Mouse (Mus musculus) T-cell, adult 2 months (primary cell): ENCODE measurements around the gene Dysf.

ENCODE experiments used
- DNase-seq: peaks from one replicate; pipeline ENCODE4 v3.0.0; 2022; ENCODE audit warnings: low spot score

Dysf gene

GRCm38 (mm10) chr6:84168571-84168970, 160.2 kb downstream of the Dysf start:
- DNase-seq, result no peak

DNA sequence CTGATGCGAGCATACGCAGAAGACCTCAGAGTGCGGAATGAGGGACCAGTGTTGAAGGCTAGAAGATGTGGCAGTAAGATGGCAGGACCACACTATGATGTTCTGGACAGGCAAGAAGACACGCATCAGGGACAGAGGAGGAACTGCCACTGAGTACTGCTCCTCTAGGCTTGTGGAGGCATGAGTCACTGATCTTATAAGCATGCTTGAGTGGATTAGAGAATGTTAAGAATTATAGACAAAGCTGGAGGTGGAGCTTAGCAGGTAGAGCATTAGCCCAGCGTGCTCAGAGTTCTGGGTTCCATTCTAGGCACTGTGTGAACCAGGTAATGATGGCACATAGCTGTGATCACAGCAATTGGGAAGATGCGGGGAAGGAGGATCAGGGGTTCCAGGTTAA, 165.2 kb downstream of the Dysf start:
- no peak for DNase-seq

DNA sequence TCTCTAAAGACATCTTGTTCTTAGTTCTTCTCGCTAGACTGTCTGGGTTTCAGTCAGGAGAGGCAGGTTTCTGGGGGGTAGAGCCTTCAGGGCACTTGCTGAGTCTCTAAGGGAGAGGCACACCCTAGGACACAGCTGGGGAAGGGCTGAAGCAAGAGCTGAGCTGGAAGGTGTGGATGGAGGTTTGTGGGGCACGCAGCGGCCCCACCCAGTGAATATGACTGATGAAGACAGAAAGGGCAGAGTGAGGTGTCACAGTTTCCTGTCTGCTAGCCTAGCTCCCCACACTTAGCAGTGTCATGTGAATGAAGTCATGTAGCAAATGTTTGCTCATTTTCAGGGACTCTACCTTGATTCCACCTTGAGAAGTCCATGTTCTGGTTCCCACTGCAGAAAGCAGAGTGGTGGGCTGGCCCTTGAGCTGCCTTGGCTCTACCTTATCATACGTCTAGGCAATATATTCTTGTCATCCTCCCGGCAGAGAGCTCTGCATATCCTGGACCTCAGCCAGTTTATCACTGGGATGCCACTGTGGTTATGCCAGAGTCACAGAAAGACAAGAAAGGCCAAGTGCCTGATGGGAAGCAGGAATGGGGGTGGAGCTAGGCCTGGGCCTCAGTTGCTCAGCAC, 170.5 kb downstream of the Dysf start:
- DNase-seq, result peak; percentile 9

DNA sequence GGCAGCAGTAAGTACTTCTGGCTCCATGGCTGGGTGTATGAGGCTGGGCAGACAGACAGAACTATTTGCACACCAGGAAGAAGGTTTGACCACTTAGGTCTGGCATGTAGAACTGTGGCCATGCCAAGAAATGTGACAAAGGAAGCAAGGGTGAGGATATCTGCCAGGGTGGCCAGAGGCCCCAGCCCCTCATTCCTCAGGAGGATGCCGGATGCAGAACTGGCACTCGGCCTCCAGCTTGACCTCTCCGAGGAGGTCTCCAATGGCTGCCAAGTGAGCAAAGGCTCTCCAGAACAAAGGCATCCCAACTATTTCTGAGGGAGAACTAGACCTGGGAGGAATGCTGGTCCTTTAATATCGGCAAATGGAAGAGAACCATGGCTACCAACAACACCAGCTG, 173.1 kb downstream of the Dysf start:
- no peak for DNase-seq

DNA sequence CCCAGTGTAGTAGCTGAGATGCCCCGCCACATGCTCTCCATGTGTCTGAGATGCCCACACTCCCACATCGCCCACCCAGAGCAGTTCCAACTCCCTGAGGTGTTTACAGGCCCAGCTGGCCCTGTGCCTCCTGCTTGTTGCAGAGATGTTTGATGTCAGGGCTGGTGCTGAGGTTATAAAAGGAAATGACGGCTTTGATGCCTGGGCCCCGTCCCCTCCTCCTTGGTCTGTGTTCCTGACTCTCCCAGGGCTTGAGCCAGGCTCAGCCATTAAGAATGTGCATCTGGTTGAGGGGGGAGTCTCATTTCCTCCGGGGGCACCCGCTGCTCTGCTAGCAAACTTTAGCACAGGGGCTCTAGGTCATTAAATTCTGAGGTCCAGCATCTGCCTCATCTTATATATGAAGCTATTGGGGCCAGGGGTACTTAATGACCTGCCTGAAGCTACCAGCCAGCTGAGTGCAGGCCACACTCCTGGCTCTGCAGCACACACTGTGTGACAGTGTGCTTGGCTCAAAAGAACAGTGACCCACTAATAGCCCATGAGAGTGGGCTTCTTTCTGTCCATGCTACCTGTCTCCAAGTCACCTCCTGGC, 183.4 kb downstream of the Dysf start:
- no peak for DNase-seq

DNA sequence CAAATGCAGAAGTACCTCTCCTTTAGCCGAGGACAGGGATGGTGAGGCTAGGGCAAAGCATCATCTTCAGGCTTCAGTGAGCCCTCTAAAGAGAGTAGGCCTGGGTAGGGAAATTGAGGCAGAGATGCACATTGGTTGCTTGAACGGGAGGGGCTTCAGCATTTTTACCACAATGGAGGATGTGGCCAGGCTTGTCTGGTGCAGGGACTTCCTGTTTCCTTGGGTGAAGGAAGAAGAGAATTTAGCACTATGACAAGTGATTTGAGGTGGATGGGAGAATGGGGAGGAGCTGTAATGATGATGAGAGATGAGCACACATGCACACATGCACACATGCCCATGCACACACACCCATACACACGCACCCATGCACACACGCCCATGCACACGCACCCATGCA, 188.1 kb downstream of the Dysf start:
- no peak for DNase-seq

DNA sequence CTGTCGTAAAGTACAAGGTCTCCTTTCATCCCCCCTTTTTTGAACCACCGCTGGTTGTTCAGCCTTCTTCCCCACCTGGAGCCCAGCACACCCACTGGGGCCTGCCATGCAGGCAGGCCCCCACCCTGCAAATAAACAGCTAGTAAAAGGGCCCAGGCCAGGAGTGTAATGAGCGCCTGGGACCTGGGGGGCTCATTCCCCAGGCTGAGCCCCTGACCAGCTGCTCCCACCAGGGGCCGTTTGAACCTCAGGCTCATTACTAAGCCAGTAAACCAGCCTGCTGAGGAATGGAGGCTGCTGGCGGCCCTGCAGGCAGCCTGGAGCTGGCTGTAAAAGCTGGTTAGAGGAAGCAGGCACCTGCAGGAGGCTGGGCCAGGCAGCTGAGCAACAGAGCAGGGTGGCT, 189.4 kb downstream of the Dysf start:
- DNase-seq, result no peak

- DNase-seq, result no peak
These were observed 193.5 kb downstream of the Dysf start for GRCm38 (mm10) chr6:84201721-84202490.

DNA sequence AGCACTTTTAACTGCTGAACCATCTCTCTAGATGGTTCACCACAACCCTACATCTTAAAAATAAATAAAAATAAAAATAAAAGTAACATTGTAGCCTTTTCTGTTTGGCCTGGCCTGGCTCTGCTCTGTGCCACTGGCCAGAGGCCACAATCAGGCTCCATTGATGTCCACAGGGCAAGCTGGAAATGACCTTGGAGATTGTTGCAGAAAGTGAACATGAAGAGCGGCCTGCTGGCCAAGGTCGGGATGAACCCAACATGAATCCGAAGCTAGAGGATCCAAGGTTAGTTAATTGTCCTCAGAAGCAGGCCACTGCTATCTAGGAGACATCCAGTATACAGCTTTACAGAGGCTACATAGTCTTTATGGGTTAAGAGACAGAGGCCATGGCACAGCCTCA, 197.2 kb downstream of the Dysf start:
- no peak for DNase-seq

GRCm38 (mm10) chr6:84208589-84208988, 200.2 kb downstream of the Dysf start:
- no peak for DNase-seq

GRCm38 (mm10) chr6:84209736-84210434, 201.5 kb downstream of the Dysf start:
- no peak for DNase-seq

GRCm38 (mm10) chr6:84211473-84211872, 203.1 kb downstream of the Dysf start:
- DNase-seq, result no peak

- no peak for DNase-seq
These were observed 204.7 kb downstream of the Dysf start for GRCm38 (mm10) chr6:84213101-84213500.

DNA sequence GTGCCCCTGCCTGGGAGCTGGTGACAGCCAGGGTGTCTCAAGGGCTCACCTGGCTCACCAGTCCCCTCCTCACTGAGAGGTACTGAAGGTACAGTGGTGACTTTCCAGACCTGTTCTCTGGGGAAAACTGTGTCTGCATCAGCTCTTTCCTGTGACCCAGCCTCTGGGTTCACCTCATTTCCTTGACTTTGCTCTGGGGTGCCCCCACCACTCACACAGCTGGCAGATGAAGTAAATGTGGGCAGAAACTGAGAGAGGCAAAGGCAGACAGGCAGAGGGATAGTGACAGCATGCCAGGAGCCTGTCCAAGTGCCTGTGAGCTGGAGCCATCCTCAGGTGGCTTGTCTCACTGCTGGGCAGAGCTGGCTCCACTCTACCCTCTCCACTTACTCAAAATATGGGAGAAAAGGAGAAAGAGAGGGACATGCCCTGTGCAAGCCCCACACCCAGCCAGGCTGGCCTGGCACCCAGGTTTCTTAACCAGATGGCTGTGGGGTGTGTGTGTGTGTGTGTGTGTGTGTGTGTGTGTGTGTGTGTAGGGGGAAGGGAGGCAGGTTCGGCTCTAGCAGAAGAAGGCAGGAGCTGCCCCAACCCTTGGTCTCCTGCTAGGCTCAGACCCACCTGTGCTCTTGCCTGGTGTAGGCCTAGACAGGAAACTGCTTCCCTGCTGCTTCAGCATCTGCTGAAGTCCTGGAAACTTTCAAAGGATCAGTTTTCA, 209.0 kb downstream of the Dysf start:
- DNase-seq, result no peak

- DNase-seq, result no peak
These were observed 210.7 kb downstream of the Dysf start for GRCm38 (mm10) chr6:84219119-84219518.

- no peak for DNase-seq
These were observed 216.5 kb downstream of the Dysf start for GRCm38 (mm10) chr6:84224861-84225260.

DNA sequence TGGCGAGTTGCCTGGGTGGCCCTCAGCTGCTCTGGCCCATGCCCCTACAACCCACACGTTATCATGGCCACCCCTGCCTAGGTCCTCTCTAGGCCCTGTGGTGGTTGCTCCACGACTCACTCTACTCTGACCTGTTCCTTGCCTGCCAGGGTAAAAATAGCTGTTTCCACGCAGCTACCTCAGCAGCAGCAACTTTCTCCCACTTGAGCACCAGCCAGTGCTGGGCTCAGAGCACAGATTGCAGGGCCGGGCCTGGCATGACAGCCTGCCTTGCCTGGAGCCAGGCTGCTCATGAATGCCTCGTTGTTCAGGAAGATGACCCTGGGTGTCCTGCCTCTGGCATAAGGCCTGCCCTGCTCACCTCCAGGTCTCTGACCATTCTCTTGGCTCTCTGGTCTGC, 217.2 kb downstream of the Dysf start:
- DNase-seq, result no peak

- no peak for DNase-seq
These were observed 219.8 kb downstream of the Dysf start for GRCm38 (mm10) chr6:84228196-84228595.

DNA sequence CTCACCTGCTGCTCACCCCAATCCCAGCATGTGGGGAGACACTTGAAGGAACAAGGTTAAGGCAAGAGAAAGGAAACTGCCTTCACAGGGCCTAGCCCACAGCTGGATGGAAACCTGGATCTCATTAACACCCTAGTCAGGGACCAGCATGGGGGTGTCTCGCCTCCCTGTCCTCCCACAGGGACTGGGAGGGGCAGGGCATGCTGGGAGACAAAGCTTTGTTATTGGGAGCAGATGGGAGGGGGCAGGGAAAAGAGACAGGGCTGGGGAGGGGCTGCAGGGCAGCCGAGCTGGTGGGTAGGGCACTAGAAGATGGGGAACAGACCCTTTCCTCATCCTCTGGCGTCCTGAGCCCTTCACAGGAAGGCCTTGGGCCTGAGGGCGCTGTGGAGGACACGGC, 220.4 kb downstream of the Dysf start:
- no peak for DNase-seq

DNA sequence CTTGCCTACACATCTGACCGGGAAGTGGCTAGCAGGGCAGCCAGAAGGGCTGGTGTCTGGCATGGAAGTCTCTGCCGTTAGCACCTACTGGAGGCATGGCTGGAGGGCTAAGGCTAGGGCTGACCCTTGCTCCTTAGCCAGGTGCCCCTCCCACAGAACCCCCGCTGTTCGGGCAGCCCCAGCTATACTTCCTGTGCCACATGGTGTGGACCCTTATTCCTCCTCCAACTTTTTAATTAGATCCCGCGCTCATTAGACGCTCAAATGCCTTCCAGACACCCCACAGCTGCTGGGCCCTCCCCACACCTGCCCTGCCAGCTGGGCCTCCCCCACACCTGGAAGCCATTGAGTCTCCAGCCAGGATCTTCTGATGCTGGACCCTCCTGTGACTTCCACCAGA, 221.3 kb downstream of the Dysf start:
- no peak for DNase-seq

DNA sequence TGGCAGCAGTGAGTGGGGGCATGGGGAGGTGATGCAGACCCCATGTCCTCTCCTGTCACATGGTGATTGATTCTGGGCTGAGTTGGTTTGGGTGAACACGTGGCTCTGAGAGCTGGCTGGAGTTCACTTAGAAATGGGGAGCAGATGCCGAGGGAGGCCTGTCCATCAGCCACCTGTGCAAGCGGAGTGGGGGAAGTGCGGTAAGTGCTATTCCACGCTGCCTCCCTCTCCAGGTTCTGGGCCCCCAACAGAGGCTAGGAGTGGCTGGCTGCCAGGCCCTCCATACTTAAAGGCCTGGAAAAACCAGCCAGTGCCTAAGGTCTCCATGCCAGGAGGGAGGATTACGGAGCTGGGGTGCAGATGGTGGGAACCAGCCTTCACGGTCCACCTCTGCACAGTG, 222.7 kb downstream of the Dysf start:
- DNase-seq, result no peak

GRCm38 (mm10) chr6:84232063-84232760, 223.8 kb downstream of the Dysf start:
- no peak for DNase-seq
